Mouse (Mus musculus) mouse trophoblast stem cell (cell line): ENCODE measurements around the gene Inhbb.

ENCODE experiments used
- in situ Hi-C, 2 experiments: fragments of 300-500 bp; cut with MseI, MboI; formaldehyde crosslinking; loops; 2 replicates in 1 of 2; 3 replicates in 1 of 2; pipeline ENCODE4 v1.15.1; 2025

The Inhbb gene

GRCm38 (mm10) chr1:119421576-119422421, at the start of gene Inhbb:
Gene Inhbb (minus strand): TSS chr1:119422248.
- in situ Hi-C loops = loop anchor here (10.0 kb wide), 1 partner anchor 327 kb away; no protein-coding TSS in a partner anchor

GRCm38 (mm10) chr1:119463386-119463785, 41.3 kb upstream of the Inhbb start:
- in situ Hi-C loops = loop anchor here in 1 of 2 experiments (10.0 kb wide), 1 partner anchor 369 kb away; no protein-coding TSS in a partner anchor

DNA sequence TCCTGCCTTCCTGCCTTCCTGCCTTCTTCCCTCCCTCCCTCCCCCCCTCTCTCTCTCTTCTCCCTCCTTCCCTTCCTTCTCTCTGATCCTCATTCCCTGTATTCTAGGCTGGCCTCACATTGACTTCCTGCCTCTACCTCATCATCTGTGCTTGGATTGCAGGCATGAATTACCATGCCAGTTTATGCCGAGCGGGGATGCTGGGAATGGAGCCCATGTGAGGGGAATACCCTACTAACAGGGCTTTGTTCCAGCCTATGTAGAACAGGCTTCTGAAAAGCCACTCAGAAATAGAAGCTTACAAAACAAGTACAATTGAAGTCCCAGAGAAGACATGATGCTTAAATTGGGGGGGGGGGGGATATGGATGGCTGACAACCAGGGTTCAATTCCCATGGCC, 38.0 kb upstream of the Inhbb start:
- in situ Hi-C loops = loop anchor here in 1 of 2 experiments (10.0 kb wide), 1 partner anchor 365 kb away; no protein-coding TSS in a partner anchor

DNA sequence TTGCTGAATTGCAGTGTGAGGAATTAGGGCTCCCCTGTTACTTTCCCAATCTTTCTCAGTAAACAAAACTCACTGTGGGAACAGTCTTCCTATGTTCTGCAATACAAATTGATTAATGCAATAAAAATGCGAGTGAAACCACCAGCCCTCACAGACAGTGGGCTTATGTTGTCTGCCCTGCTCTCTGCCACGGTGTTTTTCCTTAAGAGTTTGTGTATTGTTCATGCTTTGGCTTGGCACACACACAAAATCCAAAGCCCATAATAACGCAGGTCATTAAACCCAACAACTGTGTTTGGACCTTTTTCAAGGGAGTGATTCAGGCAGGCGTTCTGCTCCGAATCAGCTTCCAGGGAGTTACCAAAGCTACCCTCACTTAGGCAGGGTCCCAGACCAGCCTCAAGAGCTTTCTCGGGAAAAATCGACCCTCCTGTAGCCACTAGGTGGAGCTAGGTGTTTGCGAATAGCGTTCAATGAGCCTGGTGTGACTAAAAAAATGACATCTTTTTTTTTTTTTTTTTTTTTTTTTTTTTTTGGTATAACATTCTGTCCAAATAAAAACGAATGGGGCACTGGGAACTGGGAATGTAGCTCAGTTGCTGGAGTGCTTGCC, 36.1 kb upstream of the Inhbb start:
- in situ Hi-C loops = no loop called here

DNA sequence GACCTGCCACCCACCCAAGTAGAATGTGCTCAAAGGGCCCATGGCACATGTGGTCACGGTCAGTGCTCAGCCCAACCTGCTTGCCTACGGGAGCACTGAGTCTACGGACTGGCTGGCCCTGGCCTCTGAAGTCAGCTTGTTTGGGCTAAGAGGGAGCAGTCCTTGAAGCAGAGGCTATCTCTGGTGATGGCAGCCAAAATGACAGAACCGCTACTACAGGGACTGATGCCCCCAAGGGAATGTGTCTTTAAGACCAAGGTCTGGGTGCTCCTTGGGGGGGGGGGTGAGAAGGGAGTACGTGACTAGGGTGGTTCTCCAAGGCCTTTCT, 35.4 kb upstream of the Inhbb start:
- in situ Hi-C loops = no loop called here

GRCm38 (mm10) chr1:119456671-119457527, 34.9 kb upstream of the Inhbb start:
- in situ Hi-C loops = no loop called here

DNA sequence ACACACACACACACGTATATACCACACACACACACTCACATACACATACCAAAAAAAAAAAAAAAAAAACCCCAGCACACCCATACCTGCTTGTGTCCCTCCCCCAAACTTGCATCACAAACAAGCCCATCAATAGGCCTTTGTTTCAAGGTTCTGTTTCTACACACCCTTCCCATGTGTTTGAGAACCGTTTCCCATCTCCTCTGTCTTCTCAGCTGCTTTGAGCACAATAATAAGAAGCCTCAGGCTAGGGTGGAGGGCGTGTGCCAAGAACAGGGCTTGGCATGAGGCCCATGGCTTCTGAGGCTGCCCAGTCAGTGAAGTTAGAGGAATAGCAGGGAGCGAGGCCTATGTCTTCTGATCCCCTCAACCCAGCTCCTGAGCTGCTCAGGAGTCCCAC, 31.7 kb upstream of the Inhbb start:
- in situ Hi-C loops = no loop called here

DNA sequence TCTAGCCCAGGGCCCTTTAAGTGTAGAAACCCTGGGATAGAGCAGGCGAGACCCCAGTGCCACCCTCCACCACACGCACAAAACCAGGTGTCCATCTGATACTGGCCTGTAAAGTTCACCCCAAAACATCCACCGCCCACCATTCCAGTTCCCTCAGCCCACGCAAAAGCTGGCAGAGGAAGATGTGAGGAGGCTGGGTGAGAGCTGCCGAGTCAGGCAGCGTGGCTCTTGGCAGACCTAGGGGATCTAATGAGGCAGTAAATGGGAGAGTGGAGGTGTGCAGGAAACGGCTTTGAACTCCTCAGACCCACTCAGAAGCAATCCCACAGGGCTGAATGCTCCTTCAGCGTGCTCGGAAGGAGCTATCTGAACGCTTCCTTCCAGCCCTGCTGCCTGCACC, 29.4 kb upstream of the Inhbb start:
- in situ Hi-C loops = no loop called here

DNA sequence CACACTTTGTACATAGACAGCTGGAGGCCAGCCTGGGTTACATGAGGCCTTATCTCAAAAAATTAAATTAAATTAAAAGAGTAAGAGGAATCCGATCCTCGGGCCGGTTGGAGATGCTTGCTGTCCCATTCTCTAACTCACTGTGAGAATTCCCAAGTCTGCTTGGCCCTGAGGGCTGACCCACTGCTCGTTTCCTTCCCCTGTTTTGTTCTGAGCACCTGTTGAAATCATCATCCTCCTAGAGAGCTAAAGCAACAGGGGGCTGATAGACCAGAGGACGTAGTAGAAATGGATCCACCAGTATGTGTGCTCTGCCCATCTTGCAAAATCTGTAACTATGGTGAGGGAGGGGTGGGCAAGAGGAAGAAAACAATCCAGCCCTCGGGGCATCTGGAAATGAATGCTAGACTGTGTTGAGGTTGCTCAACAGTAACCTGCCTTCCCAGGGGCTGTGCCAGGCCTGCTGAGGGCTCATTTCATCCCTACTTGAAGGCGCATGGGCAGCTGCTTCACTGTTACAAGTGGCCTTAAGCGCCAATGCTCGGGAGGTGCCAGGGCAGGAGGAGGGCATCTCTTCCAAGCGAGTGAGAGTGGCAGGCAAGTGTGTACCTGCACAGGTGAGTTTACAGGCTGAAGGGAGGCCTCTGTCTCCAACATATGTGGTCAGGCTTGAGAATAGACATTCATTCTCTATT, 28.8 kb upstream of the Inhbb start:
- in situ Hi-C loops = no loop called here

DNA sequence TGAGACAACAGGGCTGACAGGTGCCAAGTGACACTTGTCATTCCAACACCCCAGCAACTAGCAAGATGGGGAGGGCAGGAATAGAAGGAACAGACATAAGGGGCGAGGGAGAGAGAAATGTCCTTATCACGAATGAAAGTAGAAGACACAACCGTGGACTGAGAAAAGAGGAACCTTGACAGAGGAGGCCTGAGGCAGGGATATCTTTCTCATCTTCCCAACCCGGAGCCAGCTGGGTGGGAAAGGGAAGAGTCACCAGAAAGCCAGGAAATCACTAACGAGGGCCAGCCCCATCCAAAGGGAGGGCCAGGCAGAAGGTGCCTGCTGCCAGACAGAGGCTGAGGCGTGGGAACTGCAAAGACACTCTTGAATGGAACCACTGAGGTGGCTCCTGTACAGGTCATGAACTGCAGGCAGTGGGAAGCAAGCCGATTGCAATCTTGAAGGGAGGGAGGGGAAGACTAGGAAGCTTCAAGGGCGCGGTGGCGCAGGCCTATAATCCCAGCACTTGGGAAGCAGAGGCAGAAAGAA, 24.8 kb upstream of the Inhbb start:
- in situ Hi-C loops = no loop called here

GRCm38 (mm10) chr1:119443591-119444350, 21.7 kb upstream of the Inhbb start:
- in situ Hi-C loops = no loop called here

DNA sequence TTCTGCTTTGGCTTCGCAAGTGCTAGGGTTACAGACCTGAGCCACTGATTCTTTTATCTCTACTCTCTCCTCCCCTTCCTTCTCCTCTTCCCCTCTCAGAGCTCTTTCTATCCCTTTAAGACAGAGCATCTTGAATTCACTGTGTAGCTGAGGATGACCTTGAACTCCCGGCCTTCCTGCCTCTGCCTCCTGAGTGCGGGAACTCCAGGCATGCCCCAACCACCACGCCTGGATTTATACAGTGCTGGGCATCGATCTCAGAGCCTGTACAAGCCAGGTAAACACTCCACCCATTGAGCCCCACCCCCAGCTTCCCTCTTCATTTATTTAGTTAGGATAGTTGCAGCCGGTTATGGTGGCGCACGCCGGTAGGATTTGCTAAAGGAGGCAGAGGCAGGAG, 20.9 kb upstream of the Inhbb start:
- in situ Hi-C loops = no loop called here

DNA sequence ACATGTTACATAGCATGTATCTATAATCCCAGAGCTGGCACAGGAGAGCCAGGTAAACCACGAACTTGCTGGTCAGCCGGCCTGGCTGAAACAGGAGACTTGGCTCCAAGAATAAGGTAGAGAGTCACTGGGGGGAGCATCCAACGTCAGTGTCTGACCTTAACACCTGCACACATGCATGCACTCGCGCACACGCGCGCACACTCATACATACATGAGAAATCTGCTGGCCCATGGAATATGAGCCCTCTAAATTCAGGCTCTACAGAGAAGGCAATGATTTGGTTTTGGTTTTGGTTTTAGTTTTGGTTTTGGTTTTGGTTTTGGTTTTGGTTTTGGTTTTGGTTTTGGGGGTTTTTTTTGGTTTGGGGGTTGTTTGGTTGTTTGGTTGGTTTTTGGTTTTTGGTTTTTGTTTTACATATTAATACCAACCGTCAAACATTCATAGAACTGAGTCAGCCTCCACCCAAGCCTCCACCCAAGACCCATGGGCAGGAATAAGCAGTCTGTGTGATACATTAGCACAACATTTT, 16.1 kb upstream of the Inhbb start:
- in situ Hi-C loops = no loop called here

GRCm38 (mm10) chr1:119437401-119437800, 15.4 kb upstream of the Inhbb start:
- in situ Hi-C loops = no loop called here

DNA sequence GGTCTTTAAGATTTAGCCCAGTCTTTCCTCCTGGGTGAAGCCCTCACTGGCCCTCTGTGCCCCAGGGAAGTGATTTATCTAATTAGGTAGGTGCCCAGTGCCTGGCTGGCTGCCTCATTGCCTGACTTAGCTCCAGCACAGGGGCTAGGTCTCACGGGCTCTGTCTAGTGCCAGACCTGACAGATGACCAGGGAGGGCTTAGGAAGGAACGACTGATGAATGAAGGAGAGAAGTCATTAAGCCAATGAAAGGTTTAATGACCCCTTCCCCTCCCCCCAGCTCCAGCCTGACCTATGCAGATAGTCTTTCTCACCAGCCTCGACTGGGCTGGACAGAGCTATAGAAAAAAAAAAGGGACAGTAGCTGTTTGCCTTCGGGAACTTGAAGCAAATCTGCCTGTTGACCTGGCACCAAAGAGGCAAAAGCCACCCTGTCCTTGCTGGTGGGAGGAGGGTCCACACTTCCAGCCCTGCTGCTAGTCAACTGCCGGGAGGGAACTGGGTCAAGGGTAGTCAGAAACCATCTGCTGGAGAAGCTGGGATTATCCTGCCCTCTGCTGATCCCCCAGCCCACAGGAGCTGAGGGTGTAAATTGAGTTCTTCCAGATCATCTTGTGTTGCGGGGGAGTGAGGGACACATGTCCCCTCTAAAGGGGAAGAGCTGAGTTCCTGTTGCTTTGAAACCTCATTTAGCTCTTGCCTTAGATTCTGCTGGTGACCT, 2.3 kb upstream of the Inhbb start:
- in situ Hi-C loops = loop anchor here (10.0 kb wide), 1 partner anchor 330 kb away; no protein-coding TSS in a partner anchor

GRCm38 (mm10) chr1:119423510-119423909, 1.5 kb upstream of the Inhbb start:
- in situ Hi-C loops = loop anchor here (10.0 kb wide), 1 partner anchor 329 kb away; no protein-coding TSS in a partner anchor

DNA sequence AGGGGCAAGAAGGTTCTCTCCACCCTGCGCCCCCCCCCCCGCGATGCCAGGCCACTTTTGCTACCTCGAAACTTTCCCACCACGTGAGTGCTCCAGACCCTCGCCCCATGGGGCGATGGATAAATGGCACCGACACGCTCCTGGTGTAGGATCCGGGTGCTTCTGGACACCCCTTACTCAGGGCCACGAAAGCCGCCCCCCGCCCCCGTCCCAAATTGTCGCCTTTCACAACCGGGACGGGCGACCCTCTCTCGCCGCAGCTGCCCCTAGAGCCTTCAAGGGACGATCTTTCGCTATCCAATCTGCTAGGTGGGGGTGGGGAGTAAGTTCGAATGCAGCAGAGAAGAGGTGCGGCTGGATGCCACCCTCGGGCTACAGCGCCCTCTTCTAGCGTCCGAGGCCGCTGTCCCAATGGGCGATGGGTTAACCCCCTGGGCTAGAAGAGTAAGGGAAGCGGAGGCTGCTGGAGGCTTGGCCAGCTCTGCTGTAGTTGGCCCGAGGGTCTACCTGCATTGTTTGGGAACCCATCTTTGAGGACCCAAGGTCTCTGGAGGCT, 490 bp upstream of the Inhbb start:
- in situ Hi-C loops = loop anchor here (10.0 kb wide), 1 partner anchor 328 kb away; no protein-coding TSS in a partner anchor

GRCm38 (mm10) chr1:119420984-119421575, 968 bp downstream of the Inhbb start:
- in situ Hi-C loops = loop anchor here (10.0 kb wide), 1 partner anchor 326 kb away; no protein-coding TSS in a partner anchor
